Mouse (Mus musculus) brain, adult 10 weeks (tissue): ENCODE results near the gene Zxdc. TPM values are rescaled to one million over a fixed set of nuclear protein-coding genes. Genes with fewer than 3 reads are reported as not detected.

Source experiments
- polyA plus RNA-seq: library from polyadenylated mRNA; stranded (reverse); fragments of 350-450 nt; fragmentation: Illumina TruSeq; extraction: RNeasy Lipid Tissue Mini Kit (QIAGEN cat#74804); gene quantifications from one replicate; pipeline ENCODE4 v1.2.3, GENCODE M21; 2015; ENCODE audit warnings: low read depth, low replicate concordance

Gene Zxdc
- polyA plus RNA-seq: 16.2 TPM

GRCm38 (mm10) chr6:90368976-90369724 lies at the start of gene Zxdc:
Gene Zxdc (plus strand): TSS chr6:90369492.

GRCm38 (mm10) chr6:90324991-90325390 lies 44.3 kb upstream of the Zxdc start, which contains the start of gene Chst13:
Gene Chst13 (minus strand): TSS chr6:90325185.

GRCm38 (mm10) chr6:90332561-90333425 lies 36.5 kb upstream of the Zxdc start, which contains the start of gene Uroc1:
Gene Uroc1 (plus strand): TSS chr6:90333284.

GRCm38 (mm10) chr6:90428380-90428974 lies 59.2 kb downstream of the Zxdc start, which contains the start of gene Cfap100:
Gene Cfap100 (minus strand): TSS chr6:90428797.

Other genes with a start within 250 kb of the Zxdc start
- gene Vmn1r51, start 246.9 kb upstream of the Zxdc start, polyA plus RNA-seq: not detected
- gene Vmn1r52, start 194.7 kb upstream of the Zxdc start, polyA plus RNA-seq: not detected
- not detected for gene V1ra8, start 166.7 kb upstream of the Zxdc start, polyA plus RNA-seq
- gene Vmn1r53, start 145.1 kb upstream of the Zxdc start, polyA plus RNA-seq: not detected
- gene Vmn1r54, start 123.2 kb upstream of the Zxdc start, polyA plus RNA-seq: not detected
- not detected for gene BC048671, start 68.3 kb upstream of the Zxdc start, polyA plus RNA-seq
- not detected for gene Chst13, start 44.3 kb upstream of the Zxdc start, polyA plus RNA-seq
- not detected for gene Uroc1, start 36.2 kb upstream of the Zxdc start, polyA plus RNA-seq
- gene Cfap100, start 59.3 kb downstream of the Zxdc start, polyA plus RNA-seq: 4.2 TPM
- 21.1 TPM for gene Klf15, start 93.1 kb downstream of the Zxdc start, polyA plus RNA-seq
- 52.3 TPM for gene Aldh1l1, start 116.9 kb downstream of the Zxdc start, polyA plus RNA-seq
- 4.4 TPM for gene Slc41a3, start 235.2 kb downstream of the Zxdc start, polyA plus RNA-seq